Mouse (Mus musculus) kidney, postnatal 25 days (tissue): ENCODE data around the gene Fkbp14.

Experiments used
- DNase-seq, 2 experiments: peaks; one replicate each; pipeline ENCODE4 v3.0.0; 2021; ENCODE audit warnings: mixed read lengths in 2 of 2

Gene Fkbp14

GRCm38 (mm10) chr6:54587683-54588082, 9.4 kb downstream of the Fkbp14 start:
- DNase-seq = no peak

GRCm38 (mm10) chr6:54586911-54587310, 10.2 kb downstream of the Fkbp14 start:
- no peak for DNase-seq

- DNase-seq = peak; percentile 50 to 77
Measured at GRCm38 (mm10) chr6:54586175-54586574, 10.9 kb downstream of the Fkbp14 start.

GRCm38 (mm10) chr6:54573218-54573955, 23.7 kb downstream of the Fkbp14 start:
- DNase-seq = peak in 1 of 2 experiments; percentile 40

GRCm38 (mm10) chr6:54569776-54570175, 27.3 kb downstream of the Fkbp14 start:
- DNase-seq = no peak

- no peak for DNase-seq
Measured at GRCm38 (mm10) chr6:54566546-54566919, 30.6 kb downstream of the Fkbp14 start.

GRCm38 (mm10) chr6:54565665-54566545, 31.2 kb downstream of the Fkbp14 start, which contains the start of gene Scrn1:
Gene Scrn1 (minus strand): TSS chr6:54566489.
- peak; percentile 35 to 71 for DNase-seq

- DNase-seq = no peak
Measured at GRCm38 (mm10) chr6:54565012-54565411, 32.1 kb downstream of the Fkbp14 start.

- DNase-seq = no peak
Measured at GRCm38 (mm10) chr6:54564506-54564991, 32.6 kb downstream of the Fkbp14 start.

- no peak for DNase-seq
Measured at GRCm38 (mm10) chr6:54563561-54563960, 33.5 kb downstream of the Fkbp14 start.

GRCm38 (mm10) chr6:54562018-54562809, 34.9 kb downstream of the Fkbp14 start:
- DNase-seq = no peak

- DNase-seq = no peak
Measured at GRCm38 (mm10) chr6:54558466-54558865, 38.6 kb downstream of the Fkbp14 start.

- DNase-seq = no peak
Measured at GRCm38 (mm10) chr6:54557671-54558070, 39.4 kb downstream of the Fkbp14 start.

GRCm38 (mm10) chr6:54555816-54556215, 41.3 kb downstream of the Fkbp14 start:
- DNase-seq = no peak

- no peak for DNase-seq
Measured at GRCm38 (mm10) chr6:54554341-54555110, 42.6 kb downstream of the Fkbp14 start.

GRCm38 (mm10) chr6:54553632-54554031, 43.5 kb downstream of the Fkbp14 start:
- DNase-seq = no peak

- DNase-seq = no peak
Measured at GRCm38 (mm10) chr6:54552721-54553413, 44.2 kb downstream of the Fkbp14 start.

GRCm38 (mm10) chr6:54550801-54551323, 46.2 kb downstream of the Fkbp14 start:
- DNase-seq = no peak

- DNase-seq = no peak
Measured at GRCm38 (mm10) chr6:54549311-54549710, 47.8 kb downstream of the Fkbp14 start.

- peak; percentile 40 to 56 for DNase-seq
Measured at GRCm38 (mm10) chr6:54548314-54549019, 48.6 kb downstream of the Fkbp14 start.
